In genomic region chr16:9004012-9004411, GRCm38 (mm10) we compare ENCODE assay signal across 9 mouse cellular contexts.
DNase-seq lines count a peak whose midpoint lies in the region; ATAC-seq and TF ChIP-seq lines count a peak whose summit lies in the region.
"Had no signal": no experiment of that assay in that cellular context is flagged by ENCODE, and none has a peak within 500 bp of the region (broad histone marks: within the 10 kb centered on the region; RNA-seq: fewer than 3 reads in every experiment).

No protein-coding gene starts in this region.

- 27% methylated on average over 6 of the region's 6 CpGs for WGBS in forebrain, embryonic 16.5 days
- 23% methylated on average over 6 of the region's 6 CpGs for WGBS in hindbrain, postnatal 0 days
- 20% methylated on average over 6 of the region's 6 CpGs for WGBS in midbrain, postnatal 0 days

- no peak overlapping the region for H3K27ac ChIP-seq in forebrain, embryonic 16.5 days (ENCODE audit: low read length)
- no peak overlapping the region for H3K27ac ChIP-seq in hindbrain, postnatal 0 days
- no peak overlapping the region for H3K27ac ChIP-seq in midbrain, postnatal 0 days (ENCODE audit: low read depth, low read length)

- H3K9me3 ChIP-seq in forebrain, embryonic 16.5 days (ENCODE audit: control insufficient read depth, low read length) = no peaks in the 10 kb centered on the region
- no peaks in the 10 kb centered on the region for H3K9me3 ChIP-seq in hindbrain, postnatal 0 days (ENCODE audit: low read length)
- no peaks in the 10 kb centered on the region for H3K9me3 ChIP-seq in midbrain, postnatal 0 days (ENCODE audit: low read length)

- H3K36me3 ChIP-seq in forebrain, embryonic 16.5 days (ENCODE audit: control insufficient read depth, insufficient read depth) = no peaks in the 10 kb centered on the region
- H3K36me3 ChIP-seq in hindbrain, postnatal 0 days (ENCODE audit: insufficient read depth, low read length) = no peaks in the 10 kb centered on the region
- no peaks in the 10 kb centered on the region for H3K36me3 ChIP-seq in midbrain, postnatal 0 days (ENCODE audit: insufficient read depth, low read length)

- H3K4me1 ChIP-seq in forebrain, embryonic 16.5 days (replicated peaks; ENCODE audit: control insufficient read depth, insufficient read depth, low read length) = no peaks in the 10 kb centered on the region
- no peaks in the 10 kb centered on the region for H3K4me1 ChIP-seq in hindbrain, postnatal 0 days (ENCODE audit: insufficient read depth, low read length)
- H3K4me1 ChIP-seq in midbrain, postnatal 0 days (ENCODE audit: insufficient read depth, low read length) = peaks cover 3% of the 10 kb centered on the region; the same call in 1 of the 2 replicates

- TF ChIP-seq CTCF in hindbrain, postnatal 0 days (IDR thresholded peaks at IDR 0.05; ENCODE audit: low read depth) = no peak
- TF ChIP-seq CTCF in midbrain, postnatal 0 days (IDR thresholded peaks at IDR 0.05) = no peak

- no peak overlapping the region for H3K9ac ChIP-seq in forebrain, embryonic 16.5 days (replicated peaks; ENCODE audit: low read depth, low read length)
- no peak overlapping the region for H3K9ac ChIP-seq in hindbrain, postnatal 0 days (replicated peaks; ENCODE audit: low read length)
- no peak overlapping the region for H3K9ac ChIP-seq in midbrain, postnatal 0 days (replicated peaks; ENCODE audit: low read length, poor library complexity, severe bottlenecking)

- peak; percentile 57 for ATAC-seq in forebrain, embryonic 16.5 days
- peak; percentile 81 for ATAC-seq in hindbrain, postnatal 0 days
- ATAC-seq in midbrain, postnatal 0 days (ENCODE audit: low FRiP score) = peak; percentile 82

- H3K27me3 ChIP-seq in forebrain, embryonic 16.5 days (replicated peaks; ENCODE audit: control insufficient read depth, insufficient read depth, low read length) = no peaks in the 10 kb centered on the region
- H3K27me3 ChIP-seq in hindbrain, postnatal 0 days (ENCODE audit: insufficient read depth, low read length) = no peaks in the 10 kb centered on the region
- H3K27me3 ChIP-seq in midbrain, postnatal 0 days (ENCODE audit: insufficient read depth, low read length) = no peaks in the 10 kb centered on the region

- H3K4me3 ChIP-seq in forebrain, embryonic 16.5 days (replicated peaks; ENCODE audit: low read length) = no peak overlapping the region
- no peak overlapping the region for H3K4me3 ChIP-seq in hindbrain, postnatal 0 days (ENCODE audit: low read length)
- H3K4me3 ChIP-seq in midbrain, postnatal 0 days (ENCODE audit: low read depth, low read length) = no peak overlapping the region
- H3K4me3 ChIP-seq: erythroblast, embryonic 14.5 days had no signal

- peak; percentile 52 for DNase-seq in layer of hippocampus, adult 11-12 months (ENCODE audit: low spot score)
- no peak for DNase-seq in layer of hippocampus, adult 9-10 months (ENCODE audit: low spot score)
- DNase-seq in hindbrain, postnatal 0 days (ENCODE audit: low spot score) = peak; percentile 76
- peak; percentile 75 for DNase-seq in midbrain, postnatal 0 days (ENCODE audit: low spot score)
- DNase-seq in cerebellum, adult 9-10 months = no peak
- DNase-seq in urinary bladder, adult 18-20 months (ENCODE audit: low spot score in 2 of 2) = no peak
- no peak for DNase-seq in c-Kit-positive CD71-positive TER-119-positive erythroid progenitor cells, embryonic 14.5 days (ENCODE audit: low spot score)

- no peak overlapping the region for H3K4me2 ChIP-seq in forebrain, embryonic 16.5 days (ENCODE audit: low read length)
- no peak overlapping the region for H3K4me2 ChIP-seq in hindbrain, postnatal 0 days (ENCODE audit: low read depth, low read length)
- no peak overlapping the region for H3K4me2 ChIP-seq in midbrain, postnatal 0 days (ENCODE audit: low read depth, low read length, poor library complexity, severe bottlenecking)

Comparison
In these comparisons a context has a peak if more than half of its experiments do, and no peak if none do; other contexts are left out.
1. DNase-seq: peak in layer of hippocampus, adult 11-12 months (single experiment), hindbrain, postnatal 0 days (single experiment) and midbrain, postnatal 0 days (single experiment); none in layer of hippocampus, adult 9-10 months (single experiment), cerebellum, adult 9-10 months (single experiment), urinary bladder, adult 18-20 months (0 of 2) and c-Kit-positive CD71-positive TER-119-positive erythroid progenitor cells, embryonic 14.5 days (single experiment).
2. Peak in every context shown above with its lines, with median percentiles within 50 percentile points of each other: ATAC-seq.